Mouse (Mus musculus) myocyte (in vitro differentiated cells): Measurements from ENCODE around the gene Dock1.

ENCODE experiments used
- E2F4 ChIP-seq: IDR thresholded peaks from one replicate; pipeline ENCODE4 v1.6.1; 2011; ENCODE audit warnings: mild to moderate bottlenecking, control low read depth, moderate library complexity; ENCODE audit not compliant: insufficient read depth
- MAX ChIP-seq: IDR thresholded peaks from one replicate; pipeline ENCODE4 v1.6.1; 2011; ENCODE audit warnings: low read depth, mild to moderate bottlenecking, control low read depth
- POLR2A ChIP-seq: IDR thresholded peaks from one replicate; pipeline ENCODE4 v1.6.1; 2011; ENCODE audit warnings: low read depth, mild to moderate bottlenecking, control low read depth, moderate library complexity; ENCODE audit not compliant: insufficient read length
- POLR2AphosphoS2 ChIP-seq: IDR thresholded peaks from one replicate; pipeline ENCODE4 v1.6.1; 2011; ENCODE audit warnings: low read depth, control low read depth; ENCODE audit not compliant: insufficient read length
- SRF ChIP-seq: IDR thresholded peaks from one replicate; pipeline ENCODE4 v1.6.1; 2011; ENCODE audit warnings: low read depth; ENCODE audit not compliant: control insufficient read depth, insufficient read length
- TCF12 ChIP-seq: IDR thresholded peaks from one replicate; pipeline ENCODE4 v1.6.1; 2011; ENCODE audit warnings: mild to moderate bottlenecking, control low read depth; ENCODE audit not compliant: poor library complexity, insufficient read depth, severe bottlenecking
- USF1 ChIP-seq: IDR thresholded peaks from one replicate; pipeline ENCODE4 v1.6.1; 2011; ENCODE audit warnings: low read depth, mild to moderate bottlenecking, control low read depth, moderate library complexity

- TF ChIP-seq USF1 (peak; percentile 16), E2F4 (no peak), POLR2A (no peak), TCF12 (no peak), POLR2AphosphoS2 (no peak), SRF (no peak), MAX (no peak)
Measured at GRCm38 (mm10) chr7:135210296-135210695, 539.8 kb downstream of the Dock1 start.
